In genomic region chr17:30029633-30030226, GRCm38 (mm10) we compare ENCODE assay signal across 21 mouse cellular contexts. TPM values are rescaled to one million over a fixed set of nuclear protein-coding genes. Genes with fewer than 3 reads are reported as not detected.
DNase-seq lines count a peak whose midpoint lies in the region; ATAC-seq lines count a peak whose summit lies in the region.
"Had no signal": no experiment of that assay in that cellular context is flagged by ENCODE, and none has a peak within 500 bp of the region (broad histone marks: within the 10 kb centered on the region; RNA-seq: fewer than 3 reads in every experiment).

No protein-coding gene starts in this region.

- H3K27me3 ChIP-seq in kidney, embryonic 16.5 days (ENCODE audit: insufficient read depth, low read length), result no peaks in the 10 kb centered on the region
- H3K27me3 ChIP-seq in kidney, embryonic 14.5 days (ENCODE audit: control insufficient read depth, insufficient read depth, low read length), result no peaks in the 10 kb centered on the region
- no peaks in the 10 kb centered on the region for H3K27me3 ChIP-seq in heart, embryonic 12.5 days (replicated peaks)
- H3K27me3 ChIP-seq: embryonic facial prominence, embryonic 15.5 days; midbrain, embryonic 12.5 days had no signal

- no peak for ATAC-seq in kidney, embryonic 16.5 days (ENCODE audit: low FRiP score, low TSS enrichment)
- ATAC-seq in kidney, embryonic 14.5 days (ENCODE audit: low FRiP score, low TSS enrichment), result no peak
- ATAC-seq in erythroblast, adult 5-6 weeks (replicated peaks; ENCODE audit: low FRiP score, poor library complexity, severe bottlenecking), result 0 out of 2 replicates have a peak, but pooled peaks have one; percentile 46
- no peak for ATAC-seq in heart, embryonic 12.5 days (ENCODE audit: insufficient number of reproducible peaks, low FRiP score)
- peak; percentile 32; the same call in 1 of the 2 replicates for ATAC-seq in megakaryocyte progenitor cell, adult 5-6 weeks (replicated peaks; ENCODE audit: poor library complexity)

- no peak overlapping the region for H3K4me3 ChIP-seq in kidney, embryonic 16.5 days (ENCODE audit: low read length)
- H3K4me3 ChIP-seq in kidney, embryonic 14.5 days (ENCODE audit: low read length), result no peak overlapping the region
- H3K4me3 ChIP-seq in heart, embryonic 12.5 days, result no peak overlapping the region
- H3K4me3 ChIP-seq: embryonic facial prominence, embryonic 15.5 days; forebrain, embryonic 10.5 days; midbrain, embryonic 12.5 days had no signal

- WGBS in kidney, embryonic 16.5 days, result 53% methylated on average over 7 of the region's 7 CpGs
- WGBS in kidney, embryonic 14.5 days, result 45% methylated on average over 7 of the region's 7 CpGs
- WGBS in heart, embryonic 12.5 days, result 40% methylated on average over 7 of the region's 7 CpGs

- no peaks in the 10 kb centered on the region for H3K36me3 ChIP-seq in kidney, embryonic 16.5 days (ENCODE audit: insufficient read depth, low read length)
- H3K36me3 ChIP-seq in kidney, embryonic 14.5 days (ENCODE audit: control insufficient read depth, insufficient read depth, low read length), result no peaks in the 10 kb centered on the region
- H3K36me3 ChIP-seq in heart, embryonic 12.5 days, result no peaks in the 10 kb centered on the region
- H3K36me3 ChIP-seq: embryonic facial prominence, embryonic 15.5 days; midbrain, embryonic 12.5 days had no signal

- H3K4me2 ChIP-seq in kidney, embryonic 16.5 days (replicated peaks; ENCODE audit: low read depth, low read length), result no peak overlapping the region
- H3K4me2 ChIP-seq in kidney, embryonic 14.5 days (replicated peaks; ENCODE audit: low read depth, low read length), result no peak overlapping the region
- no peak overlapping the region; the same call in 1 of the 2 replicates for H3K4me2 ChIP-seq in heart, embryonic 12.5 days
- H3K4me2 ChIP-seq: embryonic facial prominence, embryonic 15.5 days; hindbrain, embryonic 14.5 days; lung, embryonic 14.5 days; midbrain, embryonic 12.5 days had no signal

- H3K4me1 ChIP-seq in kidney, embryonic 16.5 days (ENCODE audit: insufficient read depth, low read length), result peaks cover 46% of the 10 kb centered on the region
- peaks cover 49% of the 10 kb centered on the region for H3K4me1 ChIP-seq in kidney, embryonic 14.5 days (ENCODE audit: control insufficient read depth, insufficient read depth, low read length)
- peaks cover 74% of the 10 kb centered on the region for H3K4me1 ChIP-seq in heart, embryonic 12.5 days (replicated peaks)

- no peak for DNase-seq in cerebellum, adult 11 months
- DNase-seq in ovary, postnatal 14 days (ENCODE audit: low spot score), result no peak
- DNase-seq: adrenal gland, adult 2 months; cerebellum, postnatal 25 days; embryo, embryonic 11 days; gastrocnemius, postnatal 25 days; kidney, adult 8-10 months; kidney, postnatal 4 days; lung, embryonic 14.5 days had no signal

- no peaks in the 10 kb centered on the region for H3K9me3 ChIP-seq in kidney, embryonic 16.5 days (ENCODE audit: low read length)
- no peaks in the 10 kb centered on the region for H3K9me3 ChIP-seq in kidney, embryonic 14.5 days (ENCODE audit: control insufficient read depth, low read length)
- no peaks in the 10 kb centered on the region for H3K9me3 ChIP-seq in heart, embryonic 12.5 days (replicated peaks)
- H3K9me3 ChIP-seq: embryonic facial prominence, embryonic 15.5 days; forebrain, embryonic 10.5 days; midbrain, embryonic 12.5 days had no signal

- H3K27ac ChIP-seq in kidney, embryonic 16.5 days (ENCODE audit: low read length), result 0 out of 2 replicates have a peak overlapping the region, but pooled peaks have one; percentile 18
- H3K27ac ChIP-seq in kidney, embryonic 14.5 days (ENCODE audit: low read depth, low read length), result no peak overlapping the region
- peak overlapping the region; percentile 8; the same call in 1 of the 2 replicates for H3K27ac ChIP-seq in heart, embryonic 12.5 days (ENCODE audit: poor library complexity, severe bottlenecking)
- H3K27ac ChIP-seq: embryonic facial prominence, embryonic 15.5 days; forebrain, embryonic 10.5 days; hindbrain, embryonic 14.5 days; macrophage; midbrain, embryonic 12.5 days; stomach, postnatal 0 days had no signal

- no peak overlapping the region for H3K9ac ChIP-seq in kidney, embryonic 16.5 days (replicated peaks; ENCODE audit: low read length)
- no peak overlapping the region for H3K9ac ChIP-seq in kidney, embryonic 14.5 days (ENCODE audit: low read depth, low read length)
- no peak overlapping the region for H3K9ac ChIP-seq in heart, embryonic 12.5 days
- H3K9ac ChIP-seq: embryonic facial prominence, embryonic 15.5 days; hindbrain, embryonic 14.5 days; lung, embryonic 14.5 days; midbrain, embryonic 12.5 days had no signal

RNA-seq across cellular contexts. Expression of gene Zfand3, which starts 25.2 kb away (rescaled TPM):
- 62.0 and 64.9 TPM in 2 replicates for polyA plus RNA-seq in kidney, embryonic 16.5 days (2015; fragmentation: Nextera tagmentation; extraction: Ambion mirVana)
- polyA plus RNA-seq in kidney, embryonic 14.5 days (2014; fragmentation: Nextera tagmentation; extraction: Ambion mirVana), result 49.1 and 51.6 TPM in 2 replicates
- 10.4 and 17.6 TPM in 2 replicates for total RNA-seq in erythroblast, adult 5-6 weeks (2015; ENCODE audit: low replicate concordance)
- total RNA-seq in erythroblast, adult 5-6 weeks (2017; ENCODE audit: low replicate concordance), result 3.1 and 13.4 TPM in 2 replicates
- polyA plus RNA-seq in heart, embryonic 12.5 days (2016; fragmentation: Nextera tagmentation; extraction: Ambion mirVana), result 59.5 and 64.4 TPM in 2 replicates
- 16.2 and 18.1 TPM in 2 replicates for total RNA-seq in megakaryocyte progenitor cell, adult 5-6 weeks (2015)
- total RNA-seq in megakaryocyte progenitor cell, adult 5-6 weeks (2017), result 9.1 and 11.4 TPM in 2 replicates

RNA-seq across cellular contexts. Expression of gene Mdga1, which starts 59.8 kb away (rescaled TPM):
- polyA plus RNA-seq in kidney, embryonic 16.5 days (2015; fragmentation: Nextera tagmentation; extraction: Ambion mirVana), result 1.9 and 2.4 TPM in 2 replicates
- polyA plus RNA-seq in kidney, embryonic 14.5 days (2014; fragmentation: Nextera tagmentation; extraction: Ambion mirVana), result 1.0 and 1.6 TPM in 2 replicates
- total RNA-seq in erythroblast, adult 5-6 weeks (2015; ENCODE audit: low replicate concordance), result 0.58 and 0.84 TPM in 2 replicates
- total RNA-seq in erythroblast, adult 5-6 weeks (2017; ENCODE audit: low replicate concordance), result 2.4 and 2.5 TPM in 2 replicates
- 3.9 and 6.2 TPM in 2 replicates for polyA plus RNA-seq in heart, embryonic 12.5 days (2016; fragmentation: Nextera tagmentation; extraction: Ambion mirVana)
- total RNA-seq in megakaryocyte progenitor cell, adult 5-6 weeks (2015), result 4.9 and 8.3 TPM in 2 replicates
- total RNA-seq in megakaryocyte progenitor cell, adult 5-6 weeks (2017), result 2.3 and 3.7 TPM in 2 replicates
- total RNA-seq: monocyte, adult 5-6 weeks had no signal

Comparison
In these comparisons a context has a peak if more than half of its experiments do, and no peak if none do; other contexts are left out.
1. ATAC-seq: peak in erythroblast, adult 5-6 weeks (single experiment) and megakaryocyte progenitor cell, adult 5-6 weeks (single experiment); none in kidney, embryonic 16.5 days (single experiment), kidney, embryonic 14.5 days (single experiment) and heart, embryonic 12.5 days (single experiment).